Mouse (Mus musculus) A20 (cell line): ENCODE results near the gene I830077J02Rik.
A peak's percentile ranks its signal among the peaks of the same experiment; 100 is the strongest.

Experiments used
- DNase-seq: peaks from one replicate; pipeline ENCODE4 v3.0.0-alpha.2; 2011; ENCODE audit warnings: low read depth, low spot score

I830077J02Rik gene

GRCm38 (mm10) chr3:105893941-105894391 lies 38.5 kb downstream of the I830077J02Rik start:
- no peak for DNase-seq

DNA sequence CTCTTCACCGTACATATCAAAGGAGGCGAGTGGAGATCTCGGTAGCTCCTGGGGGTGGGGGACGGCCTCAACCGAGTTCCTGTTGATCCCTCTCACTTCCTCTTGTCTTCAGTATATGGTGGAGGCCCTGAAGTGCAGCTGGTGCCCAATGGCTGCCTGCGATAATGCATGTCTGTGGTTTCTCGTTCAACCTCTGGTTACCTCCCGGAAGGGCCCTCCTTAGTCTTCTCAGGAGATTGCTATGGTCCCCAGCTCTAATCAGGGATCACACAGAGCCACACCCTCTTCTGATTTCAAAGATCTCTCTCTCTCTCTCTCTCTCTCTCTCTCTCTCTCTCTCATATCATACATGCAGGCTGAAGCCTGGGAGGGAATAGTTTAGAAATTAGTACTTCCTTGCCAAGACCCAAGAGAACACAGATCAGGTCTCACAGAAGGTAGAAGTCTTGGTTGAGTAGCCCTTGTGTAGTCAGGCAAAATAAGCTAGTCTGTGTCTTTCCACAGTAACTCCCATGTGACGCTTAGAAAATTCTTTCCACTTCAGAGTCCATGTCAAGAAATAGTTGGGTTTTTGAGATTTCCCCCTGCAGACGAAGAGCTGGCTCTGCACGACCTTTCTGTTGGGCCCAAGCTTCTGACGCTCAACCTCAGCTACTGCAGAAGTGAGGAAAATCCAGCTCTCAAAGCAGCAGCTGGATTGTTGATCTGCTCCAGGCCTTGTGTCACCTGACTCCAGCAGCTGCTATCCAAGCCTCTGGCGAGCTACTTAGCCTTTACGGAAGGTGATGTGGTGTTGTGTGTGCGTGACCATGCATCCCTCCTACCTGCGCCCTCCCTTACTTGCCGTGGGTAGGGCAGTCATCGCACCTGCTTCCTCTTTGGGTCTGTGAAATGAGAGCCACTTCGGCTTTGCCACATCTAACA lies 39.6 kb downstream of the I830077J02Rik start:
- DNase-seq, result peak; percentile 94

GRCm38 (mm10) chr3:105891760-105892571 lies 40.5 kb downstream of the I830077J02Rik start:
- DNase-seq, result peak; percentile 91

DNA sequence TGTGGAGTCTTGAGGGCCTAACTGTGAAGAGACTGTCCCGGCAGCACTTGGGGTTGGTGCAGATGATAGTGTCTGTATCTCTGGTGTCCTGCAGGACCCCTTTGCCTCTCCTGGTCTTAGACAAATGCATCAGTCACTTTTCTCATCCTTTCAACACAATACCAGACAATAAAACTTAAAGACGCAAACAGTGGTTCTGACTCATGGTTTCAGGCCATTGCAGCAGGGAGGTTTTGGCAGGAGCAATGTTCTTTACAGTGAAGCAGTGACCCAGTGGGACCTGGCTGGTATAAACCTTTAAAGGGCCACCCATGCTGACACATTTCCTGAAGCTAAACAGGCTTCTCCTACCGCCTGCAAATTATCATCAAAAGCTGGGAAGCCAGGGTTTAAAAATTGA lies 41.3 kb downstream of the I830077J02Rik start:
- no peak for DNase-seq

DNA sequence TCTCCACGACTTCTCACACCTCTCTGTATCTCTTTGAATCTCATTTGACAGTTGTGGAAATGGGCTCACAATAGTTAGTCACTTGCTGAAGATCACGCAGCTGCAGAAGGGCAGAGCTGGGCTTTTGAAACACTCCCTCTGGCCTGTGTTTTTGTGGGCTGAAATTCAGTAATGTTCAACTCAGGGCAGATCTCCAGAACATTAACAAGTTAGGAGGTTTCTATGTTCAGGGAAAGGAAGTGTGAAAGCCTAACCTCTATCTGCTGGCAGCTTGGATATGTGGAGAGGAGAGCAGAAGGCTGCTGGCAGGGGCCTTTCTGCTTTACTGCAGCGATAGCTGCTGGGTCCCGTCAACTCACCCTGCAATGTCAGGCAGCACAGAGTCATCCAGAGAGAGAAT lies 42.2 kb downstream of the I830077J02Rik start:
- DNase-seq, result no peak

DNA sequence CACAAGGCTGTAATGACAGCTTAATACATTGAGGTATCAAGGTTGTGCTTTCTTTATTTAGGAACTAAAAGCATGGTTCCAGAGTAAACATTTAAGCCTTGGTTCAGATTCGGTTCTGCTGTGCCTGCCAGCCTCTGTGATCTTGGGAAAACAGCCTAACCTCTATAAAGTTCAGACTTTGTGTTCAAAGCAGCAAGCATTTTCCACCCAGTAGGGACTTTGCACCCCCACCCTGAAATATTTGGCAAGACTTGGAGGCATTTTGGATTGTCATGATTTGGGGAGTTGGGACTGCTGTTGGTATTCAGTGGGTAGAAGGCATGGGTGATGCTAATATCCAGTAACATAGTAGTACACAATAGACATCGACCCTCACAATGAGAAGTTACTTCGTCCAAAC lies 43.5 kb downstream of the I830077J02Rik start:
- DNase-seq, result no peak

DNA sequence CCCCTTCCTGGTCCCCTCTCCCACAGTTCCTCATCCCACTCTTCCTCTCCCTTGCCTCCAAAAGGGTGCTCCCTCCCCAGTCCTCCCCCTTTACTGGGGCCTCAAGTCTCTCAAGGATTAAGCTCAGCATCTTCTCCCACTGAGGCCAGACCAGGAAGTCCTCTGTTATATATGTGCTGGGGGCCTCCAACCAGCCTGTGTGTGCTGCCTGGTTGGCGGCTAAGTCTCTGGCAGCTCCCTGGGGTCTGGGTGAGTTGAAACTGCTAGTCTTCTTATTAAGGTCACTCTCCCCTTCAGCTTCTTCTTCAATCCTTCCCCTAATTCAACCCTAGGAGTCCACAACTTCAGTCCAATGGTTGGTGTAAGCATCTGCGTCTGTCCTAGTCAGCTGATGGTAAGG lies 49.4 kb downstream of the I830077J02Rik start:
- DNase-seq, result no peak

GRCm38 (mm10) chr3:105882105-105882504 lies 50.4 kb downstream of the I830077J02Rik start:
- DNase-seq, result no peak

- no peak for DNase-seq
Observed at GRCm38 (mm10) chr3:105880419-105880818, 52.0 kb downstream of the I830077J02Rik start.

GRCm38 (mm10) chr3:105878751-105879150 lies 53.7 kb downstream of the I830077J02Rik start:
- DNase-seq, result no peak

DNA sequence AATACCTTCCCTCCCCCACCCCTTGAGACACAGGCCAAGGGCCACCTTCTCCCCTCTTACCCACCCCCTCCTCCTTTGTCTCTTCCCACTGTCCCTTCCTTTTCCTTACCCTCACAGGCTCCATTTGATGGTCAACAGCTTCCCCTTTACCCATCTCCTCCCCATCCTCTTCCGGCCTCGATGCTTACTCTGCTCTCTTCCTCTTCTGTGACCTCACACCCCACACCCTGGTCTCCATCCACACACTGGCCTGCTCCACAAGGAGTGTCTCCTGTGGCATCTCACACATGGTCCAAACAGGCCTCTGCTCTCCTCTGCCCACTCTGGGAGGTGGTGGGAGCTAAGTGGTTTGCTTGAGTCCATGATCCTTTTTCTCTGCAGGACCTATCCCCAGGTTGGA lies 54.5 kb downstream of the I830077J02Rik start:
- DNase-seq, result no peak

DNA sequence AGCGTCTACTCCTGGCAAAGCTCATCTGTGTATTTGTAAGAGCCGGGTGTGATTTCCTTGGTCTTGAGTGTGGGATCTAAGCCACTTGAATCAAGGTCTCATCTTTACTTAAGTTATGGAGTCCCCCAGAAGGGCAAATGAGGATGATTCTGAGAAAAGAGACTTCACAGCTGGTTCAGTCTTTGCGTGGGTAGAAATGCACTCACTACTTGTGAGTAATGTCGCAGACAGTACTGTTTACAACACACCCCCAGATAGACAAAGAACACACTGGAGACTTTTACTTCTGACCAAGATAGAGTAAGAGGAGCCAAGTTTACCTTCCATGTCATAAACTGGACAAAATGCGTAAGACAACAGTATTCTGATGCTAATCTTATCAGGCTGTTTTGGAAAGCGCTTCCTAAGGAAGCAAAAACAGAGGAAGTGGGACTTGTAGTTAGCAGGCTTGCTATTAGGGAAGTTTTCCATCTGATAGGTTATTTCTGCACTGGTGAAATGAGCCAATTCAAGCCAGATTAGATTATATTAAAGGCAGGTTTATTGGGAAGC lies 55.1 kb downstream of the I830077J02Rik start:
- no peak for DNase-seq

DNA sequence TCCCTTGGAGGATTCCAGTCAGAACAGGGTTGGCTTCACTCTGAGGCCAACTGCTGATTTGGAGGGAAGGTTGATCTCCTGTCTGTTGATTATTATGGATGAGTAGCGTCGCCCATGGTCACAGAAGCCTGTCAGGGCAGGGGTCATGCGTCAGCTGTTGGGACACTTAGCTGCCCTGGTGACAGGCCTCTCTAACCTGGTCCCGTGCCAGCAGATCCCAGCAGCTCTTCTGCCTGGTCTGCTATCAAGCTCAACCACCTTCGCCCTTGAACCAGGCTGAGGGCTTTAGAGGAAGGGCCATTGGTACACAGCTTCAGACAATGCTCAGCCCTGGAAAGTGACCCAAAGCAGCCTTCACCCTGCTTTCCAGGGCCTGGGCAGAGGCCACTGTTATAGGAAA lies 56.4 kb downstream of the I830077J02Rik start:
- DNase-seq, result no peak
